Mouse (Mus musculus): ENCODE measurements around the gene Slc38a3.

- TF ChIP-seq CTCF (IDR thresholded peaks at IDR 0.05) (no peak), EP300 (IDR thresholded peaks at IDR 0.05) (no peak)
Measured at GRCm38 (mm10) chr9:107682405-107682804, 13.1 kb upstream of the Slc38a3 start.
